Mouse (Mus musculus) kidney, adult 2 months (tissue): Measurements from ENCODE around the gene Krt8.

Source experiments
- CTCF ChIP-seq: fragments of 200-500 bp; conservative IDR thresholded peaks from 2 replicates; pipeline ENCODE4 v1.5.1; 2011; ENCODE audit warnings: low read depth, mild to moderate bottlenecking, control low read depth, low read length, moderate library complexity, mixed read lengths; ENCODE audit not compliant: insufficient read depth, insufficient read length
- POLR2A ChIP-seq: fragments of 200-500 bp; IDR thresholded peaks from one replicate; pipeline ENCODE4 v1.6.1; 2011; ENCODE audit warnings: low read depth, low read length, control low read depth

DNA sequence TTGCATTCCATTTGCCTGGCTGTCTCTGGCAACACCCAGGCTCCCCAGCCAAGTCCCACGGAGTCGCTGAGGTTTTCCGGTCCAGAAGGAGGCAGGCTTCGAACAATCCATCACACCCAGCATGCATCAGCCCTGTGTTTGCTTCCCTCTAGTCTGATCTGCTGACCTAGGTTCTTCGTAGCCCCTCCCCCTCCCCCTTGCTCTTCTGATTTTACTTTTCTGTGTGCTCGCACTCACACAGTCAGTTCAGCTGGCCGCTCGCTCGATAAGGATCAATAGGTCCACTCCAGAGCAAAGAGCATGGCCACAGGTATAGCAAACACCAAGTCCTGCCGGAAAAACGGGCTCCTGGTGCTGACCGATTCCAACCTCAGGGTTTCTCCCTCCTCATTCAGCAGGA is 22.1 kb upstream of the Krt8 start:
- TF ChIP-seq POLR2A (no peak), CTCF (no peak)
